Mouse (Mus musculus): Measurements from ENCODE around the gene Serpina3n.
"Not testable (repeated sequence)": the region's sequence is repeated elsewhere in the genome, so short reads cannot be mapped to it uniquely, and the experiment has no call there.

Serpina3n gene

GRCm38 (mm10) chr12:104433951-104434735 is 27.6 kb downstream of the Serpina3n start:
- DNase-seq = no peak

DNA sequence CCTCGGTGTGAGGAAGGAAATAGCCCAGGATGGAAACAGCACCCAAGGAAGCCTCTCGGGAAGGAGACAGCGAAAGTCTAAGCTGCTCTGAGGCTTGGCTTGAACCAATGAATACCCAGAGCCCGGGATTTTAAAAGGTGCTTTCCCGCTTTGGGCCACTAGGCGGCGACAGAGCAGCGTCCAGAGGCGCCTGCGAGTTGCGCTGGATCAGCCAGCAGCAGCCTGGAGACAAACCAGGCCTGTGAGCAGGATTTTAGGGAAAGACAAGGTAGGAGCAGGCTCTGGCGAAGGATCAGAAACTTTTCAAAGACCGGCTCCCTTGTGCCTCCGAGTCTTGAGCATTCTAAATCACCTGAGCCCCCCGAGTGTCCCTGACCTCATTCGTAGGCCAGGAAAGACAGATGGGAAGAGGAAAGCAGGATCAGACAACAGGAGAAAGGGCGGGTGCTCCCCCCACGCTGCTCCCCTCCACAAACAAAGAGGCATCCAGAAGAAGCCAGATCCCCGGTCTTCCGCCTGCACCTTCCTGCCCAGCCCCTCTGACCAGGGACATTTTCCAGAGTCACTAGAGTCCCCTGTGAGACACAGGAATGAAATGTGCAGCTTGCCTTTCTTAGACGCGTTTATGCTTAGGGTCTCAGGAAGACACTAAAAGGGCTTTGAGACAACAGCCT is 33.7 kb downstream of the Serpina3n start:
- peak; percentile 89 to 92 for DNase-seq

GRCm38 (mm10) chr12:104443716-104444115 is 37.2 kb downstream of the Serpina3n start:
- no peak for DNase-seq

DNA sequence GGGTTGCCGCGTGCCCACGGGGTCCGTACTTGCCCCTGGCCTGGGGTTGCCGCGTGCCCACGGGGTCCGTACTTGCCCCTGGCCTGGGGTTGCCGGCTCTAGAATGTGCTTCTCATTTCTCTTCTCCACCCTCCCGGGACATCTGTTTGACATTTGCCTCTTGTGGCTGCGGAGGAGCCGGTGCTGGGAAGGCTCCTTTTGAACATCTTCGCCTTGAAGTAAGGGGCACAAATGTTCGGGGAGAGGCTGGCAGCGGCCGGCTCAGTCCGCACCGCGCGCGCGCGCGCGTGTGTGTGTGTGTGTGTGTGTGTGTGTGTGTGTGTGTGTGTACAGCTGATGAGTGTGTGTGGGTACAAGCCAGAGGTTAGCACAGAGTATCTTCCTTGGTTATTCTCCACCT is 40.5 kb downstream of the Serpina3n start:
- DNase-seq = not testable (repeated sequence)

GRCm38 (mm10) chr12:104448099-104448498 is 41.6 kb downstream of the Serpina3n start:
- peak; percentile 54 to 77 for DNase-seq

- no peak for DNase-seq
Observed at GRCm38 (mm10) chr12:104450257-104450656, 43.7 kb downstream of the Serpina3n start.

DNA sequence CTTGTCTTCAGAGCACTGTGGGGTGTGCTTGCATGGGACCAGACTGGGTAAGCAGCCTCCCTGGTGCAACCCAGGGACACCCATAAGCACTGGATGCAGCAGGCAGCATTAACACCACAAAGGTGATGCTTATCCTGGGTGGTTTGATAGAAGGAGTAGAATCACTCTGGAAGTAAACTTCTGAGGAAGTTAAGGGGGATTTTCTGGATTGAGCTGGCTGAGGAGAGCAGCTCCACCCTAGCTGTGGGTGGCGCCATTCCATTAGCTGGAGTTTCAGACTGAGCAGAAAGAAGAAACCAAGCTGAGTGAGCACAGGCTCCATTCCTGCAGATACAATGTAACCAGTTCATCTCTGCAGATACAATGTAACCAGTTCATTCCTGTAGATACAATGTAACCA is 46.5 kb downstream of the Serpina3n start:
- no peak for DNase-seq

GRCm38 (mm10) chr12:104459377-104459776 is 52.8 kb downstream of the Serpina3n start:
- no peak for DNase-seq

GRCm38 (mm10) chr12:104461372-104461771 is 54.8 kb downstream of the Serpina3n start:
- no peak for DNase-seq
